Mouse (Mus musculus) olfactory bulb, adult 2 months (tissue): ENCODE data around the gene Crebl2. TPM values are rescaled to one million over a fixed set of nuclear protein-coding genes. Genes with fewer than 3 reads are reported as not detected.

Experiments used
- H3K27ac ChIP-seq: fragments of 200-500 bp; 2 replicates; pipeline ENCODE4 v1.5.1; 2012; ENCODE audit warnings: low read depth, low read length; ENCODE audit not compliant: insufficient read depth
- H3K4me1 ChIP-seq: fragments of 200-500 bp; 2 replicates; pipeline ENCODE4 v1.6.1; 2012; ENCODE audit warnings: low read length; ENCODE audit not compliant: control insufficient read depth, insufficient read depth
- H3K4me3 ChIP-seq: fragments of 200-500 bp; 2 replicates; pipeline ENCODE4 v1.5.1; 2012; ENCODE audit warnings: mild to moderate bottlenecking, low read depth, low read length, moderate library complexity; ENCODE audit not compliant: insufficient read depth
- CTCF ChIP-seq: fragments of 200-500 bp; IDR thresholded peaks from 2 replicates; pipeline ENCODE4 v1.5.1; 2012; ENCODE audit warnings: low read depth, mild to moderate bottlenecking, low read length, moderate library complexity; ENCODE audit not compliant: insufficient read depth
- POLR2A ChIP-seq: fragments of 200-500 bp; IDR thresholded peaks from 2 replicates; pipeline ENCODE4 v1.6.1; 2012; ENCODE audit warnings: mild to moderate bottlenecking, low read depth, low read length, moderate library complexity; ENCODE audit not compliant: insufficient read depth
- WGBS: fragments of 180-500 bp; shearing (Covaris S2); methylation state at CpG from one replicate; pipeline ENCODE4 v1.1.7; 2018; 5-methylcytosine and 5-hydroxymethylcytosine counted together
- polyA plus RNA-seq: library from polyadenylated mRNA; stranded (reverse); fragments of >200 nt; gene quantifications from 2 replicates; pipeline ENCODE4 v1.2.4, GENCODE M21; 2012; ENCODE audit warnings: low replicate concordance; ENCODE audit not compliant: missing spikeins, insufficient read depth, insufficient read length

The Crebl2 gene
- polyA plus RNA-seq, 1 experiment, result not detected

- Histone ChIP-seq H3K4me3 (no peak overlapping the region), H3K27ac (no peak overlapping the region), H3K4me1 (peaks cover 10% of the 10 kb centered on the region)
- TF ChIP-seq POLR2A (no peak), CTCF (no peak)
- WGBS, result 88% methylated on average over 4 of the region's 4 CpGs
Observed at GRCm38 (mm10) chr6:134877276-134877675, 47.3 kb downstream of the Crebl2 start.

- WGBS, result 62% methylated on average over 1 of the region's 1 CpGs
- Histone ChIP-seq H3K27ac (no peak overlapping the region), H3K4me3 (no peak overlapping the region), H3K4me1 (peaks cover 10% of the 10 kb centered on the region)
- TF ChIP-seq POLR2A (no peak), CTCF (no peak)
Observed at GRCm38 (mm10) chr6:134877892-134878291, 47.9 kb downstream of the Crebl2 start.

GRCm38 (mm10) chr6:134879556-134879955, 49.6 kb downstream of the Crebl2 start:
- no peak overlapping the region for H3K27ac ChIP-seq
- H3K4me1 ChIP-seq, result peaks cover 16% of the 10 kb centered on the region
- TF ChIP-seq POLR2A (no peak), CTCF (no peak)
- H3K4me3 ChIP-seq, result no peak overlapping the region
- 75% methylated on average over 5 of the region's 5 CpGs for WGBS

GRCm38 (mm10) chr6:134880046-134880445, 50.1 kb downstream of the Crebl2 start:
- WGBS, result 21% methylated on average over 2 of the region's 2 CpGs
- no peak overlapping the region for H3K27ac ChIP-seq
- no peak for TF ChIP-seq POLR2A
- no peak for TF ChIP-seq CTCF
- peaks cover 18% of the 10 kb centered on the region for H3K4me1 ChIP-seq
- H3K4me3 ChIP-seq, result no peak overlapping the region

GRCm38 (mm10) chr6:134883661-134884060, 53.7 kb downstream of the Crebl2 start:
- WGBS, result 78% methylated on average over 4 of the region's 4 CpGs
- Histone ChIP-seq H3K4me3 (no peak overlapping the region), H3K27ac (no peak overlapping the region), H3K4me1 (peaks cover 23% of the 10 kb centered on the region)
- TF ChIP-seq POLR2A, result no peak
- no peak for TF ChIP-seq CTCF

- H3K4me1 ChIP-seq, result peaks cover 25% of the 10 kb centered on the region
- TF ChIP-seq CTCF (no peak), POLR2A (no peak)
- H3K4me3 ChIP-seq, result no peak overlapping the region; the same call in 1 of the 2 replicates
- WGBS, result 75% methylated on average over 2 of the region's 2 CpGs
- H3K27ac ChIP-seq, result no peak overlapping the region
Observed at GRCm38 (mm10) chr6:134885515-134885914, 55.6 kb downstream of the Crebl2 start.

- H3K27ac ChIP-seq, result 0 out of 2 replicates have a peak overlapping the region, but pooled peaks have one; percentile 94
- TF ChIP-seq POLR2A, result no peak
- no peak for TF ChIP-seq CTCF
- H3K4me3 ChIP-seq, result no peak overlapping the region
- peaks cover 17% of the 10 kb centered on the region for H3K4me1 ChIP-seq
- WGBS, result 16% methylated on average over 8 of the region's 8 CpGs
Observed at GRCm38 (mm10) chr6:134886475-134886874, 56.5 kb downstream of the Crebl2 start.

GRCm38 (mm10) chr6:134887008-134887407, 57.1 kb downstream of the Crebl2 start:
- TF ChIP-seq POLR2A, result no peak
- Histone ChIP-seq H3K4me1 (peaks cover 17% of the 10 kb centered on the region), H3K27ac (peak overlapping the region; percentile 94), H3K4me3 (peak overlapping the region; percentile 84)
- WGBS, result 12% methylated on average over 5 of the region's 5 CpGs

- TF ChIP-seq POLR2A (peak; percentile 68; the same call in 1 of the 2 replicates), CTCF (no peak)
- Histone ChIP-seq H3K4me3 (peak overlapping the region; percentile 84), H3K27ac (peak overlapping the region; percentile 97), H3K4me1 (peaks cover 17% of the 10 kb centered on the region)
- WGBS, result 1% methylated on average over 10 of the region's 10 CpGs
Observed at GRCm38 (mm10) chr6:134887711-134888449, 57.9 kb downstream of the Crebl2 start.

GRCm38 (mm10) chr6:134888563-134889017, 58.6 kb downstream of the Crebl2 start:
- 4% methylated on average over 4 of the region's 4 CpGs for WGBS
- Histone ChIP-seq H3K4me3 (no peak overlapping the region), H3K4me1 (peaks cover 17% of the 10 kb centered on the region), H3K27ac (peak overlapping the region; percentile 96)
- TF ChIP-seq POLR2A, result peak; percentile 31; the same call in 1 of the 2 replicates
- TF ChIP-seq CTCF, result no peak
